28 mouse cellular contexts compared by ENCODE assay signal in genomic region chr11:42326262-42326661, GRCm38 (mm10). TPM values are rescaled to one million over a fixed set of nuclear protein-coding genes. Genes with fewer than 3 reads are reported as not detected.
DNase-seq lines count a peak whose midpoint lies in the region; ATAC-seq and TF ChIP-seq lines count a peak whose summit lies in the region.
"Had no signal": no experiment of that assay in that cellular context is flagged by ENCODE, and none has a peak within 500 bp of the region (broad histone marks: within the 10 kb centered on the region; RNA-seq: fewer than 3 reads in every experiment).

No protein-coding gene starts in this region.

- H3K36me3 ChIP-seq in lung, embryonic 14.5 days (ENCODE audit: insufficient read depth), result no peaks in the 10 kb centered on the region
- no peaks in the 10 kb centered on the region for H3K36me3 ChIP-seq in stomach, postnatal 0 days (ENCODE audit: control insufficient read depth, insufficient read depth, low read length)
- H3K36me3 ChIP-seq: embryonic facial prominence, embryonic 13.5 days; hindbrain, embryonic 10.5 days; kidney, embryonic 15.5 days; limb, embryonic 10.5 days; liver, embryonic 12.5 days had no signal

- WGBS in lung, embryonic 14.5 days, result 73% methylated on average over 4 of the region's 4 CpGs
- 73% methylated on average over 4 of the region's 4 CpGs for WGBS in stomach, postnatal 0 days

- no peaks in the 10 kb centered on the region for H3K27me3 ChIP-seq in lung, embryonic 14.5 days (ENCODE audit: insufficient read depth, low read length)
- H3K27me3 ChIP-seq in stomach, postnatal 0 days (ENCODE audit: control insufficient read depth, insufficient read depth, low read length), result no peaks in the 10 kb centered on the region
- H3K27me3 ChIP-seq: embryonic facial prominence, embryonic 13.5 days; kidney, embryonic 15.5 days; liver, embryonic 12.5 days had no signal

- H3K4me1 ChIP-seq in lung, embryonic 14.5 days (ENCODE audit: insufficient read depth), result no peaks in the 10 kb centered on the region
- no peaks in the 10 kb centered on the region for H3K4me1 ChIP-seq in stomach, postnatal 0 days (replicated peaks; ENCODE audit: control insufficient read depth, insufficient read depth)
- H3K4me1 ChIP-seq: embryonic facial prominence, embryonic 13.5 days; hindbrain, embryonic 10.5 days; kidney, embryonic 15.5 days; limb, embryonic 10.5 days; liver, embryonic 12.5 days had no signal

- no peak overlapping the region for H3K27ac ChIP-seq in lung, embryonic 14.5 days (ENCODE audit: low read depth)
- H3K27ac ChIP-seq in stomach, postnatal 0 days (replicated peaks), result no peak overlapping the region
- H3K27ac ChIP-seq: embryonic facial prominence, embryonic 13.5 days; hindbrain, embryonic 10.5 days; kidney, embryonic 15.5 days; limb, embryonic 10.5 days; liver, embryonic 12.5 days had no signal

- TF ChIP-seq EP300 in stomach, postnatal 0 days (optimal IDR thresholded peaks at IDR 0.05), result no peak

- no peak overlapping the region for H3K4me2 ChIP-seq in lung, embryonic 14.5 days
- no peak overlapping the region for H3K4me2 ChIP-seq in stomach, postnatal 0 days (replicated peaks; ENCODE audit: low read depth)
- H3K4me2 ChIP-seq: embryonic facial prominence, embryonic 13.5 days; kidney, embryonic 15.5 days; liver, embryonic 12.5 days had no signal

- DNase-seq in adrenal gland, adult (ENCODE audit: inconsistent age in 2 of 2, low spot score in 1 of 2), result peak; percentile 38 to 87
- no peak for DNase-seq in adrenal gland, postnatal 4 days (ENCODE audit: low spot score in 2 of 2)
- DNase-seq in lung, embryonic 14.5 days, result no peak
- DNase-seq in lung, postnatal 25 days (ENCODE audit: low spot score), result no peak
- peak; percentile 4 for DNase-seq in ZHBTc4 (ENCODE audit: low read depth, low spot score)
- no peak for DNase-seq in stomach, postnatal 0 days (ENCODE audit: low spot score)
- no peak for DNase-seq in cerebellum, postnatal 25 days
- no peak for DNase-seq in cerebellum, postnatal 14 days
- DNase-seq: cerebellum, adult 11-12 months; heart, adult 18-20 months; midbrain, embryonic 14.5 days; right cerebral cortex, postnatal 25 days; thymus, postnatal 25 days had no signal

- TF ChIP-seq CTCF in lung, embryonic 14.5 days (IDR thresholded peaks at IDR 0.05; ENCODE audit: low read depth), result 0 out of 2 replicates have a peak, but pooled peaks have one; percentile 18
- TF ChIP-seq CTCF in stomach, postnatal 0 days (IDR thresholded peaks at IDR 0.05; ENCODE audit: low read depth), result peak; percentile 7; the same call in 1 of the 2 replicates

- no peak overlapping the region for H3K4me3 ChIP-seq in lung, embryonic 14.5 days (ENCODE audit: low read depth, low read length)
- no peak overlapping the region for H3K4me3 ChIP-seq in stomach, postnatal 0 days (ENCODE audit: low read depth, low read length)
- H3K4me3 ChIP-seq: embryonic facial prominence, embryonic 13.5 days; hindbrain, embryonic 10.5 days; kidney, embryonic 15.5 days; limb, embryonic 10.5 days; liver, embryonic 12.5 days had no signal

- H3K9ac ChIP-seq in lung, embryonic 14.5 days, result no peak overlapping the region
- H3K9ac ChIP-seq in stomach, postnatal 0 days (ENCODE audit: low read length), result no peak overlapping the region
- H3K9ac ChIP-seq: embryonic facial prominence, embryonic 13.5 days; kidney, embryonic 15.5 days; liver, embryonic 12.5 days had no signal

- ATAC-seq in lung, embryonic 14.5 days (ENCODE audit: insufficient read depth), result no peak
- no peak for ATAC-seq in stomach, postnatal 0 days (ENCODE audit: low FRiP score, low TSS enrichment)
- ATAC-seq: inflammation-experienced regulatory T-cells, adult 6 months; liver, embryonic 12.5 days had no signal

- no peaks in the 10 kb centered on the region for H3K9me3 ChIP-seq in lung, embryonic 14.5 days (ENCODE audit: low read depth, low read length)
- no peaks in the 10 kb centered on the region for H3K9me3 ChIP-seq in stomach, postnatal 0 days (ENCODE audit: control insufficient read depth, low read length)
- H3K9me3 ChIP-seq: embryonic facial prominence, embryonic 13.5 days; hindbrain, embryonic 10.5 days; kidney, embryonic 15.5 days; limb, embryonic 10.5 days; liver, embryonic 12.5 days had no signal

RNA-seq across cellular contexts. Expression of gene Gabra6, which starts 5.4 kb away (rescaled TPM):
- total RNA-seq in adrenal gland, postnatal 4 days (2021), result not detected
- polyA plus RNA-seq in lung, embryonic 14.5 days (2014; fragmentation: Nextera tagmentation; extraction: Ambion mirVana), result not detected in 2 replicates
- polyA plus RNA-seq in stomach, postnatal 0 days (2015; fragmentation: Nextera tagmentation; extraction: Ambion mirVana), result not detected in 2 replicates
- total RNA-seq: common myeloid progenitor, adult 5-6 weeks; ES-E14; gastrocnemius, adult 8-10 months; heart, adult 18-20 months; left cerebral cortex, adult 18-20 months; megakaryocyte progenitor cell, adult 5-6 weeks had no signal
- polyA plus RNA-seq: brain, embryonic 14.5 days; heart, embryonic 16.5 days; hindbrain, embryonic 10.5 days; inflammation-experienced regulatory T-cells, adult 6 months; kidney, embryonic 15.5 days; limb, embryonic 10.5 days; liver, embryonic 12.5 days; lung, embryonic 16.5 days; midbrain, embryonic 14.5 days; neural tube, embryonic 11.5 days had no signal

Comparison
In these comparisons a context has a peak if more than half of its experiments do, and no peak if none do; other contexts are left out.
1. DNase-seq: peak in adrenal gland, adult (2 of 2) and ZHBTc4 (single experiment); none in adrenal gland, postnatal 4 days (0 of 2), lung, embryonic 14.5 days (single experiment), lung, postnatal 25 days (single experiment), stomach, postnatal 0 days (single experiment), cerebellum, postnatal 25 days (0 of 2) and cerebellum, postnatal 14 days (0 of 2).